Mouse (Mus musculus): ENCODE data around the gene Mybpc2. TPM values are rescaled to one million over a fixed set of nuclear protein-coding genes. Genes with fewer than 3 reads are reported as not detected.

Gene Mybpc2
- polyA plus RNA-seq (2012; fragmentation: generic; extraction: Trizol): not detected
- long read RNA-seq, experiment 1: 0 reads
- long read RNA-seq, experiment 2: 0 reads

DNA sequence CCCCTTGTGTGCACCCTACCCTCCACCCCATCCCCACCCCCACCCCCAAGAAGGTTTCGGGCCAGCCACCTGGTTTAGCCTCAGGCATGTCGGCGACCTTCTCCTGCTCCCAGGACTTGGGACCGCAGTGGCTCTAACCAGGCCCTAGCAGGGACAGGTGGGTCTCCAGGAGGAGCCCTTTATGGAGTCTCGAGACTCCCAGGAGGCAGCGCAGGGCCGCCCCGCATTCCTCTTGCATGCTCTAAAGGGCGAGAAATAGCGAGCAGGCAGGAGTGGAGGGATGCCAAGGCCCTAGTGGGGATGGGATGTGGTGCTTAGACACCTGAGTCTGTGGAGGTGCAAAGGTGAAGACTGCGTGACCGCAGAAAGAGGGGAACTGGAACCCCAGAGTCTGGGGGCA lies at the start of gene Mybpc2:
Gene Mybpc2 (minus strand): TSS at position 155 of the 400 bp plus-strand sequence.
- Histone ChIP-seq H3K36me3 (ENCODE audit: control insufficient read depth, insufficient read depth) (no peaks in the 10 kb centered on the region), H3K79me2 (ENCODE audit: control insufficient read depth, insufficient read depth) (no peaks in the 10 kb centered on the region), H3ac (ENCODE audit: control insufficient read depth, insufficient read length, low read depth) (no peak within 1 kb of the TSS), H3K4me3 (ENCODE audit: insufficient read depth, poor library complexity, severe bottlenecking) (no peak within 1 kb of the TSS), H3K79me3 (ENCODE audit: low read depth) (no peaks in the 10 kb centered on the region), H3K27me3 (ENCODE audit: control insufficient read depth, insufficient read depth, insufficient read length) (peaks cover 18% of the 10 kb centered on the region)
- TF ChIP-seq FOSL1 (IDR thresholded peaks at IDR 0.05; ENCODE audit: insufficient read depth, low read length, poor library complexity, severe bottlenecking) (no peak), MYOG (IDR thresholded peaks at IDR 0.05; ENCODE audit: control insufficient read depth, extremely low read depth, insufficient read length) (no peak), MAX (IDR thresholded peaks at IDR 0.05) (no peak), MYOD1 (IDR thresholded peaks at IDR 0.05; ENCODE audit: control insufficient read depth, insufficient read length, low read depth) (no peak), CTCF (IDR thresholded peaks at IDR 0.05; ENCODE audit: control insufficient read depth, insufficient read depth, insufficient read length) (no peak), USF1 (IDR thresholded peaks at IDR 0.05; ENCODE audit: low read depth) (no peak), CEBPB (IDR thresholded peaks at IDR 0.05; ENCODE audit: low read depth) (no peak)

DNA sequence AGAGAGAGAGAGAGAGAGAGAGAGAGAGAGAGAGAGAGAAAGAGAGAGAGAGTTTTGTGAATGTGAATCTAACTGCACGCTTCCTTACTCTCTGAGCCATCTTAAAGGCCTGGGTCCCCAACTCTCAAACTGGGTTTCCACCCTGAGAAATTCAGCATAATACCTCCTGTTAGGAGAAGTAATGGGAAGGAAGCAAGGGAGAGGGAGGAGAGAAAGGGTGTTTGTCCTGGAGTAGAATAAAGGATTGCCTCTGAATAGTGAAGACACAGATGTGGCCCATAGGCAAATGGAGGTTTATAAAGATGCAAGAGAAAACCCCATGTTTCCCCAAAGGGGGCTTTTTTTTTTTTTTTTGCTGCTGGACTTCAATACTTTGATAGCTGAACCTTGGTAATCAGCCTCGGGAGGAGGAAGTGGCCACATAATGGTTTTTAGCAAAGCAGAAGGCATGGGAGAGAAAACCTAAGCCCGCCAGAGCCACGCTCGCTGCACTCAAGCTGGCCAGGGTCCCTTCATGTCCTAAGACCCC lies 48.6 kb upstream of the Mybpc2 start:
- H3K36me3 ChIP-seq (ENCODE audit: control insufficient read depth, insufficient read depth): no peaks in the 10 kb centered on the region
- no peak overlapping the region for H3ac ChIP-seq (ENCODE audit: control insufficient read depth, insufficient read length, low read depth)
- H3K79me2 ChIP-seq (ENCODE audit: control insufficient read depth, insufficient read depth): no peaks in the 10 kb centered on the region
- H3K4me3 ChIP-seq (ENCODE audit: insufficient read depth, poor library complexity, severe bottlenecking): no peak overlapping the region
- TF ChIP-seq MYOG (IDR thresholded peaks at IDR 0.05; ENCODE audit: control insufficient read depth, extremely low read depth, insufficient read length) (no peak), FOSL1 (IDR thresholded peaks at IDR 0.05; ENCODE audit: insufficient read depth, low read length, poor library complexity, severe bottlenecking) (no peak), MAX (IDR thresholded peaks at IDR 0.05) (no peak), MYOD1 (IDR thresholded peaks at IDR 0.05; ENCODE audit: control insufficient read depth, insufficient read length, low read depth) (no peak), USF1 (IDR thresholded peaks at IDR 0.05; ENCODE audit: low read depth) (no peak), CTCF (IDR thresholded peaks at IDR 0.05; ENCODE audit: control insufficient read depth, insufficient read depth, insufficient read length) (no peak), CEBPB (IDR thresholded peaks at IDR 0.05; ENCODE audit: low read depth) (no peak)
- H3K27me3 ChIP-seq (ENCODE audit: control insufficient read depth, insufficient read depth, insufficient read length): peaks cover 14% of the 10 kb centered on the region
- no peaks in the 10 kb centered on the region for H3K79me3 ChIP-seq (ENCODE audit: low read depth)

DNA sequence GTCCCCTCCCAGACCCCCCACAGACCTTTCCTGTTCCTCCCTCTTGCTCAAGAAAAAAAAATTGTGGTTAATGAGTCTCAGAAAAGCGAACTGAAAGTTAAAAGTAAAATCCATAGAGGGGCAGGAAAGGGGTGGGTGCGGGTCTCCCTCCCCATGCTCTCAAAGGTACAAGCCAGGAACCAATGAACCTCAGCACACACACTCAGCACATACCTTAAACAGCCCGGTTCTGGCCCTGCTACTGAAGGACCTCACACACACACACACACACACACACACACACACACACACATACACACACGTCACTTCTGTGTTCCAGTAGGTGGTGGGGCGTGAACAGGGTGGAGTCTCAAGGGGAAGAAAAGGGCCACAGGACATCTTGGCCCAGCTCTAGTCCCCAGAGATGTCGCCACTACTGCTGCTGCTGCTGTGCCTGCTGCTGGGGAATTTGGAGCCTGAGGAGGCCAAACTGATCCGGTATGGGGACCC lies 47.8 kb upstream of the Mybpc2 start, which contains the start of gene Napsa:
Gene Napsa (plus strand): TSS at position 168 of the 489 bp plus-strand sequence.
- no peak within 1 kb of the TSS for H3K4me3 ChIP-seq (ENCODE audit: insufficient read depth, poor library complexity, severe bottlenecking)
- no peaks in the 10 kb centered on the region for H3K79me3 ChIP-seq (ENCODE audit: low read depth)
- TF ChIP-seq CEBPB (IDR thresholded peaks at IDR 0.05; ENCODE audit: low read depth): no peak
- TF ChIP-seq CTCF (IDR thresholded peaks at IDR 0.05; ENCODE audit: control insufficient read depth, insufficient read depth, insufficient read length): no peak
- no peak for TF ChIP-seq MYOD1 (IDR thresholded peaks at IDR 0.05; ENCODE audit: control insufficient read depth, insufficient read length, low read depth)
- no peak for TF ChIP-seq FOSL1 (IDR thresholded peaks at IDR 0.05; ENCODE audit: insufficient read depth, low read length, poor library complexity, severe bottlenecking)
- no peak for TF ChIP-seq USF1 (IDR thresholded peaks at IDR 0.05; ENCODE audit: low read depth)
- no peak for TF ChIP-seq MAX (IDR thresholded peaks at IDR 0.05)
- TF ChIP-seq MYOG (IDR thresholded peaks at IDR 0.05; ENCODE audit: control insufficient read depth, extremely low read depth, insufficient read length): no peak
- H3K27me3 ChIP-seq (ENCODE audit: control insufficient read depth, insufficient read depth, insufficient read length): peaks cover 14% of the 10 kb centered on the region
- H3ac ChIP-seq (ENCODE audit: control insufficient read depth, insufficient read length, low read depth): no peak within 1 kb of the TSS
- no peaks in the 10 kb centered on the region for H3K36me3 ChIP-seq (ENCODE audit: control insufficient read depth, insufficient read depth)
- no peaks in the 10 kb centered on the region for H3K79me2 ChIP-seq (ENCODE audit: control insufficient read depth, insufficient read depth)

DNA sequence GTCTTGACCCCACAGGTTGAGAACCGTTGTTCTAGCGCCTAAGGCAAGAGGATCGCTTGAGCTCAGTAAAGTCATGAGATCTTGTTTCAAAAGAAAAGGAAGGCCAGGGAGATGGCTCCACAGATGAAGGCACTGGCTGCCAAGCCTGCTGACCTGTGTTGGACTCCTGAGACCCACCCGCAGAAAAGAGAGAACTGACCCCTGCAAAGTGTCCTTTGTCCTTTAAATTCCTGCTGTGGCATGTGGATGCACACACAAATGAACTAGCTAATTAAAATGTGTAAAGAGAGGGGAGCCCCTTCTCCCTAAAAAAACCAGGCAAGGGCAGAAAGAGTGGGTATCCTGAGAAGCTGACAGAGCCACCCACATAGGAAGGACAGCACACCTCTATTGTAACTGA lies 47.4 kb upstream of the Mybpc2 start:
- Histone ChIP-seq H3K36me3 (ENCODE audit: control insufficient read depth, insufficient read depth) (no peaks in the 10 kb centered on the region), H3ac (ENCODE audit: control insufficient read depth, insufficient read length, low read depth) (no peak overlapping the region), H3K4me3 (ENCODE audit: insufficient read depth, poor library complexity, severe bottlenecking) (no peak overlapping the region), H3K79me2 (ENCODE audit: control insufficient read depth, insufficient read depth) (no peaks in the 10 kb centered on the region), H3K79me3 (ENCODE audit: low read depth) (no peaks in the 10 kb centered on the region), H3K27me3 (ENCODE audit: control insufficient read depth, insufficient read depth, insufficient read length) (peaks cover 14% of the 10 kb centered on the region)
- TF ChIP-seq CTCF (IDR thresholded peaks at IDR 0.05; ENCODE audit: control insufficient read depth, insufficient read depth, insufficient read length): no peak
- no peak for TF ChIP-seq FOSL1 (IDR thresholded peaks at IDR 0.05; ENCODE audit: insufficient read depth, low read length, poor library complexity, severe bottlenecking)
- no peak for TF ChIP-seq MAX (IDR thresholded peaks at IDR 0.05)
- TF ChIP-seq CEBPB (IDR thresholded peaks at IDR 0.05; ENCODE audit: low read depth): no peak
- no peak for TF ChIP-seq MYOD1 (IDR thresholded peaks at IDR 0.05; ENCODE audit: control insufficient read depth, insufficient read length, low read depth)
- no peak for TF ChIP-seq MYOG (IDR thresholded peaks at IDR 0.05; ENCODE audit: control insufficient read depth, extremely low read depth, insufficient read length)
- no peak for TF ChIP-seq USF1 (IDR thresholded peaks at IDR 0.05; ENCODE audit: low read depth)

DNA sequence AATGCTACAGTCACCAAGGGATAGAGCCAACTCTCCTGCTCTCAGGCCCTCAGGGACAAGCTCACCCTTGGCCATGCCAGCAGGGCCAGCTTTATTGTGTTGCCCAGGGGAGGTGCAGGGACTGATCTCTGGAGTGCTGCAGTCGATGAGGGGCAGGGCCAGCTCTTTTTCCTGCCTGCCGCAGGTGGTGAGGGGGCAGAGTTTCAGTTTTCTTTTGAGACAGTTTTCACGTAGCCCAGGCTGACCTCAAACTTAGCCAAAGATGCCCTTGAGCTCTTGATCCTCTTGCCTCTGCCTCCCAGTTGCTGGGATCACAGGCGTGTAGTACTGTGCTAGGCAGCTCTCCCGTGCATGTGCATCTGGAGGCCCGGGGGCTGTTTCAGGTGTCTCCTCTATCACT lies 46.5 kb upstream of the Mybpc2 start:
- Histone ChIP-seq H3K27me3 (ENCODE audit: control insufficient read depth, insufficient read depth, insufficient read length) (peaks cover 14% of the 10 kb centered on the region), H3K36me3 (ENCODE audit: control insufficient read depth, insufficient read depth) (no peaks in the 10 kb centered on the region), H3K4me3 (ENCODE audit: insufficient read depth, poor library complexity, severe bottlenecking) (no peak overlapping the region), H3K79me2 (ENCODE audit: control insufficient read depth, insufficient read depth) (no peaks in the 10 kb centered on the region), H3ac (ENCODE audit: control insufficient read depth, insufficient read length, low read depth) (no peak overlapping the region), H3K79me3 (ENCODE audit: low read depth) (no peaks in the 10 kb centered on the region)
- TF ChIP-seq MYOD1 (IDR thresholded peaks at IDR 0.05; ENCODE audit: control insufficient read depth, insufficient read length, low read depth) (no peak), MYOG (IDR thresholded peaks at IDR 0.05; ENCODE audit: control insufficient read depth, extremely low read depth, insufficient read length) (no peak), MAX (IDR thresholded peaks at IDR 0.05) (no peak), CTCF (IDR thresholded peaks at IDR 0.05; ENCODE audit: control insufficient read depth, insufficient read depth, insufficient read length) (no peak), CEBPB (IDR thresholded peaks at IDR 0.05; ENCODE audit: low read depth) (no peak), FOSL1 (IDR thresholded peaks at IDR 0.05; ENCODE audit: insufficient read depth, low read length, poor library complexity, severe bottlenecking) (no peak), USF1 (IDR thresholded peaks at IDR 0.05; ENCODE audit: low read depth) (no peak)
